Mouse (Mus musculus) megakaryocyte, embryonic 14.5 days (primary cell): ENCODE data around the gene Vps13d. TPM values are rescaled to one million over a fixed set of nuclear protein-coding genes. Genes with fewer than 3 reads are reported as not detected.

ENCODE experiments used
- H3K27me3 ChIP-seq: replicated peaks from 2 replicates; pipeline ENCODE3; 2012; ENCODE audit warnings: inconsistent platforms
- H3K36me3 ChIP-seq: replicated peaks from 2 replicates; pipeline ENCODE3; 2012; ENCODE audit warnings: low read length, inconsistent platforms, mixed read lengths
- H3K4me1 ChIP-seq: 2 replicates; pipeline ENCODE4 v1.6.1; 2012; ENCODE audit warnings: inconsistent platforms
- H3K4me3 ChIP-seq: replicated peaks from 2 replicates; pipeline ENCODE3; 2012; ENCODE audit warnings: moderate library complexity, mild to moderate bottlenecking, inconsistent platforms
- H3K9me3 ChIP-seq: 2 replicates; pipeline ENCODE4 v1.6.1; 2012; ENCODE audit warnings: inconsistent platforms
- FLI1 ChIP-seq: IDR thresholded peaks from 2 replicates; pipeline ENCODE4 v1.6.1; 2012; ENCODE audit warnings: low read length, inconsistent platforms, mixed read lengths
- GATA1 ChIP-seq: IDR thresholded peaks from 3 replicates; pipeline ENCODE4 v1.6.1; 2012; ENCODE audit warnings: mixed read lengths, low read length, inconsistent platforms, borderline replicate concordance
- polyA plus RNA-seq: library from polyadenylated mRNA; stranded (reverse); fragments of >175 nt; gene quantifications from 2 replicates; pipeline ENCODE4 v1.2.3, GENCODE M21; 2012; ENCODE audit warnings: low replicate concordance; ENCODE audit not compliant: insufficient read depth

The Vps13d gene
- polyA plus RNA-seq: 1.7 and 20.6 TPM in 2 replicates

- Histone ChIP-seq H3K4me3 (peak within 1 kb of the TSS; percentile 99), H3K27me3 (no peaks in the 10 kb centered on the region), H3K9me3 (no peaks in the 10 kb centered on the region), H3K4me1 (peaks cover 74% of the 10 kb centered on the region), H3K36me3 (peaks cover 31% of the 10 kb centered on the region)
- TF ChIP-seq GATA1 (no peak), FLI1 (no peak)
These were observed at the start of gene Vps13d for GRCm38 (mm10) chr4:145194559-145195162. Gene Vps13d, minus strand, starts transcription at chr4:145195005.

GRCm38 (mm10) chr4:145242719-145243350 lies 48.0 kb upstream of the Vps13d start:
- H3K9me3 ChIP-seq: no peaks in the 10 kb centered on the region
- TF ChIP-seq FLI1 (no peak), GATA1 (no peak)
- H3K4me3 ChIP-seq: peak overlapping the region; percentile 12
- H3K27me3 ChIP-seq: peaks cover 37% of the 10 kb centered on the region
- H3K36me3 ChIP-seq: peaks cover 4% of the 10 kb centered on the region
- H3K4me1 ChIP-seq: peaks cover 78% of the 10 kb centered on the region

DNA sequence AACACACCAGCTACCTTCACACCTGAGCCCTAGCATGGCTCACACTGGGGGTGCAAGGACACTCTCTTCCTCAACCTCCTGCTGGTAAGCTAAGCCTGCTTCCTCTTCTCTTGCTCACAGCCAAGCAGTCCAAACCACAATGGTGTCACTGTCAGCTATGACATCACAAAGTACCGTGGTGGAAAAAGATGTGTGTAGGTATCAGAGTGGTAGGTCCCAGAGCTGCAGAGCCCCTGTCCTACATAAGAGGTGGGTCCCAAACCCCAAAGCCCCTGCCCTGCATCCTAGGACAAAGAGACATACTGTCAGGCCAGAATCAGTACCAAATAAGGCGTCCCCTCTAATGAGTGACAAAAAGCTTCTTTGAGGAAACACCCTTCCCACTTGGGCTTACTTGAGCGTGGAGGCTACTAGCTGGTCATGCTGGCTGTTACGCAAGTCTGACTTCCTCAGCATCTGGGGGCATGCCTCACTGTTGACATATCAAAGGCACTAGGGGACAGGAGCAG lies 46.0 kb upstream of the Vps13d start:
- Histone ChIP-seq H3K4me1 (peaks cover 71% of the 10 kb centered on the region), H3K9me3 (no peaks in the 10 kb centered on the region), H3K4me3 (peak overlapping the region; percentile 81), H3K27me3 (peaks cover 17% of the 10 kb centered on the region), H3K36me3 (peaks cover 4% of the 10 kb centered on the region)
- TF ChIP-seq FLI1 (no peak), GATA1 (no peak)

DNA sequence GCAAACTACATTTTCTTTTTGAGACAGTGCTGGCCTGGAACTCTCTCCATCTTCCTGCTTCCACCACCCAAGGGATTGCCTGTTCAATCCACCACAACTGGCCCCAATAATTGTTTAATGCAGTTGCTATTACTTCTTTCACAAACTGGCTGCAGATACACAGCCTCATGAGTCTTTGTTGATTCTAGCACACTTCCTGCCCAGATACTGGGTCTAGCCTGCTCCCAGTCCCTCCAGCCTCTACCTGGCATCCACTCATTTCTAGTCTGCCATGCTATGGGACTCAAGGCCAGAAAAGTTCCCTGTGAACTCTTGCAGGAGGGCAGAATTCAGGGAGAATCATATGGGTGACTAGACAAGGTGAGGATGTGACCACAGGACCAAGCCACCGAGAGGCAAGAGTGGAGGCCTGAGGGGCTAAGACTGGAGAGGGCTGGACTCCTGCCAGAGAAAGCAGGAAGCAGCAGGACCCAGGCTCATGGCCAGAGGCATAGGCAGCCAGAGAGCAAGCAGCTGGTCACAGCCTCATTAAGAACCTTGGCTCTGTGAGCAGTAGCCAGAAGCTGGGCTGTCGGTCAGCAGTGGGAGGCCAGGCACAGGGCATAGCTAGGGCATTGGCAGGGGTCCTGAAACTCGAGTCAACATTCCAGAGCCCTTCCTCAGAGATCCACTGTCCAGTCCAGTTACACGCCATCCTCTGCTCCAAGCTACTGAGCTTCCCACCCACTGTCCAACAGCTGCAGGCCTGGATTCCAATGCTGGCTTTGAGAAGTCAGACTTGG lies 44.4 kb upstream of the Vps13d start:
- no peak for TF ChIP-seq GATA1
- TF ChIP-seq FLI1: no peak
- Histone ChIP-seq H3K9me3 (no peaks in the 10 kb centered on the region), H3K27me3 (peaks cover 1% of the 10 kb centered on the region), H3K4me3 (peak overlapping the region; percentile 3), H3K4me1 (peaks cover 61% of the 10 kb centered on the region), H3K36me3 (peaks cover 2% of the 10 kb centered on the region)

DNA sequence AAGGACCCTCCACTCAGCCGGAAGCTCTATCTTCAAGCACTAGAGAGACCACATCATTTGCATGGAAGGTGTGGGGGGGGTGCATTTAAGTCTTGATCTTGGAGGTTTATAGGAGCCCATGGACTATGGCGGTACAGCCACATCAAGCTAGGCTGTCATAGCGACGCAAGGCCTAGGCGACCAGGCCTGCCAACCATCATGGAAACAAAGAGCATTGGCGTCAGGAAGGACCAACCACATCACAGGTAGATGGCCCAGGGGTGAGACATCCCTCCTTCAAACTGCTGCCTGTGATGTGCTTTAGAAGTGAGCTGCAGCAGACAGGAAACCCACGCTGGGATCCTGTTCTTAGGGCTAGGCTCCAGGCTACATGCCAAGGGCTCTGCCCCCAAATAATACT lies 41.2 kb upstream of the Vps13d start:
- peaks cover 57% of the 10 kb centered on the region for H3K4me1 ChIP-seq
- H3K9me3 ChIP-seq: no peaks in the 10 kb centered on the region
- no peak for TF ChIP-seq FLI1
- no peak for TF ChIP-seq GATA1
- H3K4me3 ChIP-seq: peak overlapping the region; percentile 6
- H3K36me3 ChIP-seq: peaks cover 2% of the 10 kb centered on the region
- no peaks in the 10 kb centered on the region for H3K27me3 ChIP-seq

DNA sequence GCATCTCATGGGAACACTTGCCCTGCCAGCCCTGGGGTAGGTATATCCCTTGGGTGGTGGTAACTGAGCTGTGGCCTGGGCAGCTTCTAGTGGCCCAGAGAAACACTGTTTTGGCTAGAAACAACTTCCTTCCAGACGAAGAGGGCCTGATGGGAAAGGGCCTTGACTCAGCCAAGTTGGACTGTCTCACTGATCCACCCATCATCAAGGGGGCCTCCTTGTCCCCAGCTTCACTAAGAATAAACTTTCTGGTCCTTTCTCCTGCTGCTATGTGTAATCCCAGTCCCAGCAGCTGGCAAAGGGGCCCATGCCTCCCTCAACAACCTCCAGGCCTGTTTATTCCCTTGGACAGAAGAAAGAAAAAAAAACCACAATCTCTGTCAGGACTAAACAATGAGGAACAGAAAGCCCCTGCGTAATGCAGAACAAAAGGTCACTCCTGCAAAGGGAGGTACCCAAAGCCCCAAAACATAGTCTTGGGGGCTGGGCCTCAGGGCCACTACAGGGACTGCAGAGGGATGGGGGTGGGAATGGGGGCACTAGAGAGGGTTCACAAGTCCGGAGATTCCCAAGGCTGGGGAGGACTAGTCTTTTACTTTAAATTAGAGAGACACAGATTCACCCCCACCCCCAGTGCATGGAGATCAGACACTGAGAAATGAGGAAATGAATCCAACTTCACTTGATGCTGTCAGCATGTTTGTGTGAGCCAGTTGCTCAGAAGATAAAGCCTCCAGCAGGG lies 38.9 kb upstream of the Vps13d start:
- Histone ChIP-seq H3K9me3 (no peaks in the 10 kb centered on the region), H3K36me3 (peaks cover 8% of the 10 kb centered on the region), H3K4me1 (peaks cover 57% of the 10 kb centered on the region), H3K4me3 (peak overlapping the region; percentile 38), H3K27me3 (no peaks in the 10 kb centered on the region)
- no peak for TF ChIP-seq FLI1
- no peak for TF ChIP-seq GATA1

DNA sequence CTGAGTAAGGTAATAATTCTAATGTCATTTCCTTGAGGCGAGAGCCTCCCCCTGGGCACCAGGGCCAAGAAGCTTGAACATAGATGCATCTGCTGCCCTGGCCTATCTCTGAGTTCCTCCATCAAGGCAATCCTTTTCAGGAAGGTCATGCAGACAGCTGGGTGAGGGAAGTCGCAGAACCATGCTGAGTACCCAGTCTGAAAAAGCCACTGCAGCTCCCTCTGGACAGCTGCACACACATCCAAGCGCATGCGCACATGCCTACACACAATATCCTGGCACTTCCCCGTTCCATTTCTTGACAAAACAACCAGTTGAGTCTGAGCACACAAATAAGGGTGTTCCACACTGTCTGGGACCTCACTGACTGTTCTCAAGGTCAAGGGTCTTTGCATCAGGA lies 36.9 kb upstream of the Vps13d start:
- H3K27me3 ChIP-seq: no peaks in the 10 kb centered on the region
- H3K4me1 ChIP-seq: peaks cover 60% of the 10 kb centered on the region
- H3K9me3 ChIP-seq: no peaks in the 10 kb centered on the region
- TF ChIP-seq GATA1 (no peak), FLI1 (no peak)
- no peak overlapping the region for H3K4me3 ChIP-seq
- H3K36me3 ChIP-seq: peaks cover 16% of the 10 kb centered on the region

DNA sequence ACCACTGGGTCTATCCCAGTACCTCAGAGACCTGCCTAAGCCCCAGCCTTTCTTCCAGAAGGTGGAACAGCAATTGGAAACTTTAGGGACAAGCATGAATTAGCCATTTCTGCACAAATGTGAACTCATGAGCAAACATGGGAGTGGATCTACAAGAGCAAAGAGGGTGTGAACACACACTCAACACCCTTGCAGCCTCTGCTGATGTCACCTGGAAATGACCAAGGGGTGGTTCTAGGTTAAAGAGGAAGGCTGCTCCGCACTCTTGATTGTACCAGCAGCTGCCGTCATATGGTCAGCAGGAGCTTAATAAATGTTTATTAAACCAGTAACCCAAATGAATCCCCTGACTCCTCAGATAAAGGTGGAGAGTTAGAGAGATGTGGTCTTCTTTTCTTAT lies 35.8 kb upstream of the Vps13d start:
- no peak for TF ChIP-seq GATA1
- TF ChIP-seq FLI1: no peak
- Histone ChIP-seq H3K9me3 (no peaks in the 10 kb centered on the region), H3K4me3 (no peak overlapping the region), H3K27me3 (no peaks in the 10 kb centered on the region), H3K4me1 (peaks cover 50% of the 10 kb centered on the region), H3K36me3 (peaks cover 16% of the 10 kb centered on the region)

DNA sequence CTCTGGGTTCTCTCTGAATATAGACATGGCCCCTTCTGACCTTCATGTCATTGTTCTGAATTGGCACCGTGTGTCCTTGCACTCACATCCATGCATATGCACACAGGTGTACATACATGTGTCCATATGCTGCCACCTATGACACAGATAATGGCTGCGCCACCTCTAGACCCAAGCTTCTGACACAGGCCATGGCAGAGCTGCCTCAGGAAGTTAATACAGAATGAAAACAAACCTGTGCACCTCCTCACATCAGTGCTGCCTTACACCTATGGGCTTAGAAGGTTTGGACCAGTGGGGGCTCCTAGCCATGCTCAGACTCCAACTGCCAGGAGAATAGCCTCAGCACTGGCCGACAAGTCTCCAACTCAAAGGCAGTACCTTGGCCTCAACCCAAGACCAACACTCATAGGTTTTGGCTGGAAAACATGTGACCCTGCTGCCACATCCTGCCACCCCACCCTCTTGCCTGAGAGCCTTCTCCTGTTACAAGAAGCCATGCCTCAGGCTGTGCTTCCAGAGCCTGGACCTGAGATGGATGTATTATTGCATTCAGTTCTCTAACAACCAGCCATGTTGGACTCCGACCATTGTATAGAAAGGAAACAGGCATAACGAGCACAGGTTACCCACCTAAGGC lies 34.8 kb upstream of the Vps13d start:
- TF ChIP-seq FLI1 (no peak), GATA1 (no peak)
- peaks cover 25% of the 10 kb centered on the region for H3K36me3 ChIP-seq
- no peaks in the 10 kb centered on the region for H3K27me3 ChIP-seq
- no peaks in the 10 kb centered on the region for H3K9me3 ChIP-seq
- peak overlapping the region; percentile 0 for H3K4me3 ChIP-seq
- H3K4me1 ChIP-seq: peaks cover 52% of the 10 kb centered on the region
